Mouse (Mus musculus): ENCODE data around the gene Smyd3.
A peak's percentile ranks its signal among the peaks of the same experiment; 100 is the strongest.

The Smyd3 gene

DNA sequence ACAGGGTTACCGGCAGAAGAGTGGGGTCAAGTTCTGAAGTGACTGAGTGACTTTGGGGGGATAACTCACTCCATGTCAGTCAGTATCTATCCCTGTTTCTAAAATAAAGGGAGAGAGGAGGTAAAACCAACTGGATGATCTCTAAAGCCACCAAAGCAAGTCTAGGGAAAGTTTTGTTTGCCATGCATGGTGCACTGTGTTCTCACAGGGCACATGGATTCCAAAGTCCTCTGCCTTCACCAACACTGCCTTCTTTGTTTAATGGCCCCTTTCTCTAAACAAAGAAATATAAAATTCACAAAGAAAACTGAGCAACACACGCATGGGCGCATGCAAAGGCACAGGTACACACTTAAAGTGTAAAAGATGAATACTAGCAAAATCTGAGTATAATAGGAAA, 403.5 kb downstream of the Smyd3 start:
- no peak for DNase-seq (ENCODE audit: low spot score)

DNA sequence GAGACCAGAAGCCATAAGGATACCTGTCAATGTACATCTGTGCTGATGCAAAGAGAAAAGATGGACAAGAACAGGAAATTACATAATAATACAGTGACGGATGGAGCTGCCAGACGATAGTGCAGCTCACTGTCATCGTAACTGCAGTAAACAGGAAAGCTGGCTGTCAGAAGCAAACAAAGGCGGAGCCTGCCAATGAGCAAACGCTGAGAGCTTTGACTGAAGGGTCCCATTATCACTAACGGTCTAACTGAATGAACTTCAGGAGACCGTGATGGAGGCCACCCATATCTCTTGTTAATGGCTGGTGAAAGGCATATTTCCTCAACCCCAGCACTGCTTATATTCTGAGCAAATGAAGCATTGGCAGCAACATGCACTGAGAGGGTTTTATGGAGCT, 409.1 kb downstream of the Smyd3 start:
- no peak for DNase-seq (ENCODE audit: low spot score)

DNA sequence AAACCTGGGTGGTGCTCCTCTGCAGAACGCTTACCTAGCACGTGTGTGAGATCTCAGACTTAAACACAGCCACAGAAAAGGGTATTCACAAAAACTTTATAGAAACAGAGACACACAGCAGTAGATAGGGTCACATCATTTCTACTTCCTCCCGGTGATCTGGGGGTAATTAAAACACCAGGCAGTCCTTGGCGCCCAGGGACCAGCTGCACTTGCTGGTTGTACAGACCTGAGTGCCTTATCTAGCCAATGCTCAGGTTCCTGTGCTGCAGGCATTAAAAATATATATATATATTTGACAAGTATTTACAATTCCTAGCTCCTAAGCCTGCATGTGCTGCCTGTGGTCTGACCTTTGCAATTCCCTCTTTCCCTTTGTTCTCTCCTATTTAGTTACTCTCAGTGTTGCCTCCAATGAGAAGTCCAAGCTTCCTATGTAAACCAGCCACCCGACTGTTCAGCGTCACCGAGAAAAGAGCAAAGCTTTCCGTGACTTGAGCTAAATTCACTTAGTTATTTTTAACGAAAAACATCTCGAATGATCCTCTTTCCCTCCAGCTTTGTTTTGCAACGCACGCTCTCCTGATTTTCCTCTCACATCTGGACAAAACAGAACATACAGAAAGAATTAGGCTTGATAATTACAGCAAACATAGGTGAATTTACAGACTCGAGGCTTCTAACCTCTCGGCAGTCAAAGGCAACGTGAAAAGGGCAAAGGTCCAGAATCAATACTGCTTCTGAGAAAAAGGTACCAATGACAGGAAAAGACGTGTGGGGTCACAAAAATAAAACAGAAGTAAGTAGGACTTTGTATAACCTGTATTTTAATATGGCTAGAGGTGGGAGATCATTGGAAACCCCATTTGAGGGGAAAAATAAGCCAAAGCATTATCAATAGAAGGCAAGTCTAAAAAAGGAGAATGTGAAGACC, 409.8 kb downstream of the Smyd3 start:
- no peak for DNase-seq (ENCODE audit: low spot score)

DNA sequence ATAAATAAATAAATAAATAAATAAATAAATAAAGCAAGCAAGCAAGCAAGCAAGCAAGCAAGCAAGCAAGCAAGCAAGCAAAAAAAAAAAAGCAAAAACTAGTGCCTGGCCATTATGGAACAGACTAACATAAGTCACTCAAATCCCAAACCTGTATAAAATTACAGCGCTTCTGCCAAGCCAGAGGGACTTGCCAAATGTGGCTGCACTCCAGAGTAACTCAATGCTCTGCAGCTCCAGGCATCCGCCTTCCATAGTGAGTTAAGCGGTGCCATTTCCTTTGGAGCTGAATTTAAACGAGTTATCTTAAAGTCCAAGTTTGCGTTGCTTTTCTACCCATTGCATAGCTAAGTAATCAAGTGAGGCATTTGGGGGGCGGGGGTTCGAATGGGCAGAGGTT, 410.6 kb downstream of the Smyd3 start:
- no peak for DNase-seq (ENCODE audit: low spot score)

DNA sequence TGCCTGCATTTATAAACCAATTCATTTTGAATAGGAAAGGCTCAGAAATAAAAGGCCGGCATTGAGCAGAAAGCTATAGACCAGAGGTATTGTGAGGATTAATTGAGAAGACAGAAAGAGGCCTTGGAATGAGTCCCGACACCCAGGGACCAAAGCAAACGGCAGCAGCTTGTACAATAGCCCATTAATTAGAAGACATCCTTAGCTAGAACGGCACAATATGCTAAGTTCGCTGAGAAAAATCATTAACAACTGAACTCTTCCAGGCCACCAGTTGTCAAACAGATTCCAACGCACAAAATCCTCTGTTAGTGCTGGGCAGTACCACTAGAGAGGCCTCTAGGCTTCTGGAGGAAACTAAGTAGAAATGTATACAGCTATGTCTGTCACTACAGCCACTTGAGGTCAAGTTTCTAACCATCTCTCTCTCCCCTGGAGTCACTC, 411.1 kb downstream of the Smyd3 start:
- no peak for DNase-seq (ENCODE audit: low spot score)

DNA sequence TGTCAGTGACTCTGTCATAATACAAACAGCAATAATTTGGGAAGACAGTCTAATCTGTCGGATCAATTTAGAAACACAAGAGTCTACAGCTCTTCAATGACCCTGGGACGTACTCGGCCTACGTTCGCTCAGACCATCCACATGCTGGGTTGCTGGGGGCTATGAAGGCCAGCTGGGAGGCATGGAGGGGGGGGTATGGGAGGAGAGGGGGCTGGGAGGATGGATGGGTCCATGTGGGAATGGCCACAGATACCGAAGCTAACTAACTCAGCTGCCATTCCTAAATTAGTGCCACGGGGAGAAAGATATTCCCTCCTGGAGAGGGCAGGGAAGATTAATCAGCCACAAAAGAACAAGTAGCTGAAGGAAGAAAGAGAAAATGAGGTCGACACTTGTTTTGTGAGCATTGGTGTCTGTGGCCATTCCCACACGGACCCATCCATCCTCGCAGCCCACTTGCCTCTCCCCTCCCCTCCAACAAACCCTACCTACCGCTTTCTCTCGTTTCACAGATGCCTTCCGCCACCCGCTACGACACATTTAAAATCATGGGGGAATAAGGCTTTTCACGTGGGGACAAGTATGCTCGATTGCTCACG, 411.6 kb downstream of the Smyd3 start:
- no peak for DNase-seq (ENCODE audit: low spot score)

DNA sequence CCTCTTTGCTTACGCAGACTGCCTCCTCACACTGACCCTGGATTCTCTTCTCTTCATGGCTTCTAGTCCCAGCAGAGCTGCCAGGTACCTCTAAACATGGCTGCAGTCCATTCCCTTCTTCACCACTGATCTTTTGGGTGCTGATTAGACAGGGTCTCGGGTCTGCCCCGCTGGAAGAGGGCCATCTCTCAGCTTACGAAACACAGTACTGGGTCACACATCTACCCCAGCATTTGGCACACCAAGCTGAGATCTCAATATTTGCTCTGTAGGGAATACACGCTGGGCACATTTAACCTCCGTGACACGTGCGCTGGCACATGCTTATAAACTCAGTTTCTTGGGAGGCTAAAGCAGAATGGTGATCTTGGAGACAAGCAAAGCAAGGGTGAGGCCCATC, 413.4 kb downstream of the Smyd3 start:
- DNase-seq (ENCODE audit: low spot score): peak; percentile 8

DNA sequence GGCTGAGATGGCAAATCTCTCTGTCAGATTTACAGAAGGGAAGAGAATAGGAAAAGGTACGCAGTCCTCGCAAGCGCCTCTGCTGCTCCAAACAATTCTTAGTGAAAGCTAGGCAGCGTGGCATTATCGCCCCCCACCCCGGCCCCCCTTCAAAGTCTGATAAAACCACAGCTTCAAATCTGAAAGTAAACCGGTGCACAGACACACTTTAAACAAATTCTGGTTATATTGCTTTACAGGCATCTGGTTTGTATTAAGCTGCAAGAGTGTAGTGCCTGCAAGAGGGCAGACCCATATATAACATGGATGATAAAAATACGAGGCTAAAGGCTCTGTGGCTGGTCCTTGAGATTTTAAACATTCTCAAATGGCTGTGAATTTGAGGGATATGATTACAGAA, 420.8 kb downstream of the Smyd3 start:
- no peak for DNase-seq (ENCODE audit: low spot score)

DNA sequence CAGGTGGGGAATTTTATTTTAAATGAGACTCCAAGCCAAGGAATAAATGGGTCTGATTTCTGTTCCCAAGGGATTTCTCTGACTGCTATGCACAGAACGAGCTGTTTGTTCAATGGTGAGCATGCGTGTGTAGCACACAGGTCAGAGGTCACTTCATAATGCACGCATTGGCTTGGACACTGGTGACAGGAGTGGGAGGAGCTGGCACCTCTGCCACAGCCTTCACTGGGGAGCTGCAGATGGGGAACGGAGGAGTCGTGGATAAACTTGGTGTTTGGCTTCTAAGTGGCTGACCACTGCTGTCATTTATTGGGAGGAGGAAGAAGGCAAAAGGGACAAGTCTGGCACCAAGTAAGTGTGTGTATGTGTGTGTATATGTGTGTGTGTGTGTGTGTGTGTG, 421.5 kb downstream of the Smyd3 start:
- no peak for DNase-seq (ENCODE audit: low spot score)

DNA sequence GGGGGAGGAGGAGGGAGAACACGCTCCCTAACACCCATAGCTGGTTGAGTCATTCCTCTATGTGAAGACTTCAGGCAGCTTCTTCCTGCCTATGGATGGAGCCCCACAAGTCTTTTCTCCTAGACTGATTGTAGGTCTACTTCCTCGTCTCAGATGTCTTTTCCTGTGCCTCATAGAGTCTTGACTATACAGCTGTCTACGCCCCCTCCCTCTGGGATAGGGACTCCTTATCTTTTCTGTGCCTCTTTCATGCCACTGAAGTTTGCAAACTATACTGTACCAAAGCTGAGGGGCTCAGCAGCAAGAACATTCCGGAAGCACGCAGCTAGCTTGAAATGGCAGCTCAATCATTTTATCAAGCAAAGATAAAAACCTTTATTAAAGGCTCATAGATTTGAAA, 428.7 kb downstream of the Smyd3 start:
- DNase-seq (ENCODE audit: low spot score): no peak

DNA sequence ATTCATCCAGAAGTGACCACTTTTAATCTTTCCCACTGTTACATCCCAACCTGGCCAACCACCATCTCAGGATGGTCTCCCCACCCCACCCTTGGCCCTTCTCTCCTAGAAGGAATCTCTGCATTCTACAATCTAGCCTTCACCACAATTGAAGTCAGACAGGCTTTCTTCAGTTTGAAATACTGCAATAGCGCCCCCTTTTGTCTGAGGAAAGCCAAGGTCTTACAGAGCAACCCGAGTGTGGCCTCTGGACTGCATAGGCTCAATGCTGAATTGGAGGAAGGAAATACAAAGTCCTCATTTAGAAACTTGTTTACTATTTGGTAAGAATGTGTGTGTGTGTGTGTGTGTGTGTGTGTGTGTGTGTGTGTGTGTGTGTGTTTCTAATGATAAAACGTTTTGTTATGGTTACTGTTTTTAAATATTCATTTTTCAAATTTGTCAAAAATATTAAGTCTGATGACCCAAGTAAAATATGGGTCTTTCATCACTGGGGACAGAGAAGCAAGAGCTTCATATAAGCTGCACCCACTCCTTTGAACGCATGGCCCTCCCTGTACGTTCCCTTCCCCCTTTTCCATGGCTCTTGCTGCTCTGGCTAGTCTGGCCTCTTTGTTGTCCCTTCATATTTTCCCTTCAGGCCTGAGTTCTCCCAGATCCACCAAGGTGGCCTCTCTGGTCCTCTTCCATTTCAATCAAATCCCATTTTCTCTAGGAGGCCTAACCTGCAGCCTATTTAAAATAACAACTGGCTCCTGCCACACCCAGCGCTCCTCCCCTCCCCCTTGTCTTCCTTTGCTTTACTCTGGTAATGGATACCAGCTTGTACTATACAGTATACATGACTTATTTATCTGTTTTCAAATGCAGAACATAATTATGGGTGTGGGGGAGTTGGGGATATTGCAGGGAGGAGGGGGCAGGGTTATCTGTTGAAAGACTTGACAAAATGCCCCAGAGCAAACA, 430.5 kb downstream of the Smyd3 start:
- DNase-seq (ENCODE audit: low spot score): no peak

DNA sequence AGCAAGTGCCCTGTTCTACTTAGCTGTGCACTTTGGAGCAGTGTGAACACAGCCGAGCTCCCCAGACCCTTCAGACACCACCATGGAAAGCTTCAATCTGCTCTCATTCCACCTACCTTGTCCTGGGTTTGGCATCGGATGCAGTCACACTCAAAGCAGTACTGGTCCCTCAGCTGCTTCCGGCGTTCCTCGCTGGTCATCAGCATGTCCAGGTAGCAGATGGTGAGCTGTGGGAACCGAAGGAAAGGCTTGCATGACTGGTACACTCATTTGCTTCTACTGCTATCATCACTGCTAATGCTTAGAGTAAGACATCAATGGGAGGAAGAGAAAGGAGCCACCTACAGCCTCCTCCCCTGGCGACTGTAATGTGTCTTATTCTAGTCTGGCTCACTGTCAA, 431.6 kb downstream of the Smyd3 start:
- DNase-seq (ENCODE audit: low spot score): no peak

DNA sequence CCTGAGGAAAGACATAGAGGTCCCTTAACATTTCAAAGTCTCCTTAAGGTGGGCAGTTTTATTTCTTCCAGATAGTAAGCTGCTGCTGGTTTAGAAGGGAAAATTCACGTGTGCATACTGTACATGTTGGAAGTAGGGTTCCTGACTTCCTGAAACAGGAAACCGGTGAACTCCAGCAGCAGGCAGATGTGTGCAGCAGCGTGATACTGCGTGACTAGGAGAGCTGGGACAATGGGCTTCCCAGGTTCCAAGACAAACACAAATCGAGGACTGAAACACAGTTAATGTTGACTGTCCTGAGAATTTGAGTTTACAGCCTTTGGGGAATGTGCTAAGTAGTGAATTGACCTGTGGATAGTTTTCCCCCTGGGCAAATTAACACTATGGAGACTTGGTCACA, 434.7 kb downstream of the Smyd3 start:
- DNase-seq (ENCODE audit: low spot score): no peak

DNA sequence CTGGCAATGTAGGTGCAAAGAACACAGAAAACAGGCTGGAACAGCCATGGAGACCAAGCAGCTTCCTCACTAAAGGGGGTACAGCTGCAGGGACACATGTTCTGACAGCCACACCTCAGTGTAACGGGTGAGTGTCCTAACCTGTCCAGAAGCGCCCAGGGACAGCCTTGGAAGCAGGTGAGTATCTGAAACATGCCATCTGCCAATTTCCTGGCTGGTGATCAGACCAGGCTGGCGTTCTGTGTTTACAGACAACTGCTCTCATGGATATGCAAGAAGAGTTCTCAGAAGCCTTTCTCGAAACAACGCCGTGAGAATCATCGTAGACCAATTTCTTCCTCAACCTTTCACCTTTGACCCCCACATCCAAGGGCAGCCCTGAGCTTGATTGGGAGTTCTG, 444.0 kb downstream of the Smyd3 start:
- DNase-seq (ENCODE audit: low spot score): no peak

DNA sequence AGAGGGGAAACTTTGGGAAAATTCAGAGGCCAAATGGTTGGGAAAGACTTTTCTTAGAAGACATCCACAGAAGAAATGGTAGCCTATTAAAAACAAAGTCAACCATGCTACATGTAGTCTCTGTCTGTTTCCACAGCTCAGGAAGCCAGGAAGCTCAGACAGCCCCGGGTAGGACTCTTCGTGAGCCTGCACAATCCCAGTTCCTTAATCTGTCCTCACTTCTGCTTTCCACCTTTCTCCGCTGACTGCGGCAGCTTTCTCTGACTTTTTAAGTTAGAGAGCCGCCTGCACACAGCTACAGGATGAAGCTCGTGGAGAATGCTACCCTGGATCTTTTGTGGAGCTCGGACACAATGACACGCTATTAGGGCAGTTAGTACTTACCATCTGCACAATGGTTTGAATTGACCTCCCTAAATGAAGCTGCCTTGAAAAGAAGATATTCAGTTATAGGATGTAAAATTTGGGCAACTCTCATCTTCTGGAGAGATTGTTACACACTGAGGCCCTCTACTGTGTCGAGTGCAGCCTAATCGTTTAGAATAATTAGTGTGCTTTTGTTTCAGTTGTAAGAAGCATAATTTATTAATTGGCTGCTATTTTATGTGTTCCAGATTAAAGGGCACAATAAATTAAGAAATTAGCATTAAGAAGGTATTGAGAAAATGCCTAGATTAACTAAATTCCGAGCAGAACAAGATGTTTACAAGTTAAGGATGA, 444.7 kb downstream of the Smyd3 start:
- DNase-seq (ENCODE audit: low spot score): no peak

DNA sequence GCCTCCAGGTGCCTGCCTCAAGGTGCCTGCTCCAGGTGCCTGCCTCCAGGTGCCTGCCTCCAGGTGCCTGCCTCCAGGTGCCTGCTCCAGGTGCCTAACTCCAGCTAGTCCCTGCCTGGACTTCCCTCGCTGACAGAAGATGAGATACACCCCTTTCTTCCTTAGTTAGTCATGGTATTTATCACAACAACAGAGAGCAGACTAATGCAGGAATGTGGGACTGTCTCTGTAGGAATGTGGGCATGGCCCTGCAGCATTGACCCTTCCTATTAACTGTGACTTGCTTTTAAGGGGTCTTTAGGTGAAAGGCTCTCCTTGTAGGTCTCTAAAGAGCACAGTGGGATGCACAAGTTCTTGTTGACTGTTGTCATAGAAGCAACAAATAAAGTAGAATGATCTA, 445.4 kb downstream of the Smyd3 start:
- DNase-seq (ENCODE audit: low spot score): no peak

DNA sequence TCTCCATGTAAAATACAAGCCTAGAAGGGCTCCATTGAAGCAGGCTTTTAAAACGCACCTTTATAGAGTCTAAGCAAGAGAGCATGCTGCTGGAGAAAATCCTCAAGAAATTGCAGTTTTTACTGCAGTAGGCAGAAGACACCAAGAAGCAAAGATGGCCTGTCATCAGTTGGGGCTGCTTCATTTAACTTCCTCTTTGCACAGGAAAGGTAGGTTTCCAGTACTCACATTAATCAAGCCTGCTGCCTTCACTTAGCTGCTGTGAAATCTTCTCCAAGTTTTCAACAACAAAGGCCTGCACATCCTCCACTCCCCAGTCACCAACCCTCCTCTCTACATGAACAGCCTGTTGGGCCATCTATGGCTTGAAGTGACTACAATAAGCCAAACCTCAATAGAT, 448.9 kb downstream of the Smyd3 start:
- DNase-seq (ENCODE audit: low spot score): no peak

DNA sequence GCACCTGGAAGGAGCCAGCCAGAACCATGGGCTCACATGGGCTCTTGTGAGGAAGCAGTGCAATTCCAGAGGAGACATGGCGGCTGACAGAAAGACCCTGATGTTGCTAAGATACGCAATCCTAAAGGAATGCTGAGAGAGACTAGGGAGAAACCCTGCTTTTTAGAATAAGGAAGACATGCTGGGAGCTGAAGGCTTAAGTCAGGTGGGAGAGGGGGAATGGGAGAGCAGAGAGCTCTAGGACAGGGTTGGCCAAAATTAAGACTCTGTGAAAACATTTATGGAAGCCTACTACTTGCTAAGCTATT, 452.6 kb downstream of the Smyd3 start:
- DNase-seq (ENCODE audit: low spot score): no peak

DNA sequence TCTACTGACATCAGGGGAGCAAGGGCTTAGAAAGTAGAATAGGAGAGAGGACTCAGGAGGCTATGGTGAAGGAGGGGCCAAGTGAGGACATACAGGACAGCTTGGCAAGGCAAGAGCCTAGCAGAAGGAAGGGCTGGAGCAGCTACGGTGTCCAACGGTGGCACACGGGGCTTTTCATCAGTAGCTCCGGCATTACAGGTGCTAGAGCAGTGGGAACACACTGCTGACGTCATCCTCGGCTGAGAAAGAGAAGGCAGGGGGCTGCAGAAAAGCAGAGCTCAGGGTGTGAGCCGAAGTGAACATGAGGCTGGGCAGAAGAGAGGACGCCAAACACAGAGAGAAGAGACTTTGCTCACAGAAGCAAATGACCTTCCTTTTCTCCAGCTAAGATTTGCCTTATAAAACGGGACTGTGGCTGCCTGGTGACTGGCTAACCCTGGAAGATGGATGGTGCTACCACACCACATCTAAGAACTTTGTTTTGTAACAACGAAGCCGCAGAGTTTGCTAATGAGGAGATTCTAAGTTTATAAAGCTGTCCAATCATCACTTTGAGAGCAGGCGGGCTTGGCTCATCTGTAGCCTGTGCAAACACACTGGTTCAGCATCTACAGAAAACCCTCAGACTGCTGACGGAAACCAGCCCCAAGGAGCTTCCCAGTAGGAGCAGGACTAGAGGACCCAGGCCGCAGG, 453.1 kb downstream of the Smyd3 start:
- no peak for DNase-seq (ENCODE audit: low spot score)

DNA sequence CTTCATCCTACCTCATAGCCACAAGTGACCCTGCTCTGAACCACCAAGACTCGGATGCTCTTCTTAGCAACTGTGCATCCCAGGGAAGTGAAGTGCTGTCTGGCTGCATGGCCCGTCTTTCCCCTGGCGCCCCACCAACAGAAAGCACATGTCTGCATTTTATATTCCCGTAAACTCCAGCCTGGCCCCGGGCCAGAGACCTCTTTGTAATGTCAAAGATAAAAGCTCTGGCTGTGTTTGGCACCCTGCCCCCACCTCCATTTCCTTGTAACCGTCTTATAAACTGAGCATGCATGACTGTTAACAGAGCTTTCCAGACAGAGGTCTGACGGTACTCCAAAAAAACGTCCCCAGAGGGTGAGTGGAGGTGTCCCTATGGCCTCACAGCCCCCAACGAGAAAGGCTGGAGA, 456.1 kb downstream of the Smyd3 start:
- DNase-seq (ENCODE audit: low spot score): peak; percentile 80

DNA sequence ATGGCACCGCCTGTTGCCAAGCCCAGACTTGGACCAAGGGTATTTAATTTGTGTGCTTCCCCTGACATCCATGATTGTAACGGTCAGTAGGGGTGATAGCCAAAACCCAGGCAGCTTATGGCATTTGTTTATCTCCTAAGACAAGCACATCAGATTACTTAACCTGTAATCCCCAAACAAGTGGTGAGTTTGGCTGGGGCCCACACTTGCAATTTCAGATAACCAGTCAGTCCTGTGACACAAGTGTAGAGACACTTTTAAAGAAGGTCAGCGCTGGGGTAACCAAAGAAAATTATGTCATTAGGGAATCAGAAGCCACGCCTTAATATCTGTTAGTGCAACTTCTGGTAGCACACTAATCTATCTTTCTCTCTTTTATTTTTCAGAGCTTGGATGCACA, 456.8 kb downstream of the Smyd3 start:
- DNase-seq (ENCODE audit: low spot score): no peak
